Mouse (Mus musculus): ENCODE measurements at regions not wholly inside any gene's neighbourhood (a gene's known extent, or its start where the extent isn't known, plus 50 kb on each side); places are given as distances from the start of the nearest gene placed in this dataset.
"Not testable (repeated sequence)": the region's sequence is repeated elsewhere in the genome, so short reads cannot be mapped to it uniquely, and the experiment has no call there.

DNA sequence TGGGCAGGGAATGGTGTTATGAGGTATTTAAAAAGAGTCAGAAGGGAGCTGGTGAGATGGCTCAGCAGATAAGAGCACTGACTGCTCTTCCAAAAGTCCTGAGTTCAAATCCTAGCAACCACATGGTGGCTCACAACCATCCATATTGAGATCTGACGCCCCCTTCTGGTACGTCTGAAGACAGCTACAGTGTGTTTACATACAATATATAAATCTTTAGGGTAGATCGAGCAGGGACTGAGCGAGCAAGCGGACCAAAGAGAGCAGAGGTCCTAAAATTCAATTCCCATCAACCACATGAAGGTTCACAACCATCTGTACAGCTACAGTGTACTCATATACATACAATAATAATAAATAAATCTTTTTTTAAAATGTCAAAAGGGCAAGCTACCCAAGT is 269.8 kb downstream of the Gxylt1 start:
- not testable (repeated sequence) for TF ChIP-seq CTCF (IDR thresholded peaks at IDR 0.05; ENCODE audit: low read depth, low read length); POLR2A (IDR thresholded peaks at IDR 0.05; ENCODE audit: extremely low read depth, insufficient read depth, low read length)
